Mouse (Mus musculus) right cerebral cortex, adult 2 months (tissue): ENCODE data around the gene Ino80b.
"Not testable (repeated sequence)": the region's sequence is repeated elsewhere in the genome, so short reads cannot be mapped to it uniquely, and the experiment has no call there.

Experiments used
- DNase-seq, 2 experiments: peaks; one replicate each; pipeline ENCODE4 v3.0.0; 2021 to 2022; ENCODE audit warnings: low spot score in 2 of 2

Ino80b gene

GRCm38 (mm10) chr6:83125331-83125730 lies at the start of gene Ino80b:
TSS of gene Ino80b (minus strand) at chr6:83125431.
- no peak for DNase-seq

GRCm38 (mm10) chr6:83172240-83172920 lies 47.1 kb upstream of the Ino80b start:
- DNase-seq: peak; percentile 71 to 81

- no peak for DNase-seq
Measured at GRCm38 (mm10) chr6:83171063-83171462, 45.8 kb upstream of the Ino80b start.

GRCm38 (mm10) chr6:83169872-83170271 lies 44.6 kb upstream of the Ino80b start:
- no peak for DNase-seq

GRCm38 (mm10) chr6:83166243-83166630 lies 41.0 kb upstream of the Ino80b start:
- DNase-seq: no peak

- peak; percentile 94 for DNase-seq
Measured at GRCm38 (mm10) chr6:83165607-83166242, 40.5 kb upstream of the Ino80b start, which contains the start of gene Dctn1. TSS of gene Dctn1 (plus strand) at chr6:83165920.

GRCm38 (mm10) chr6:83165026-83165606 lies 39.9 kb upstream of the Ino80b start:
- DNase-seq: no peak

GRCm38 (mm10) chr6:83162701-83163100 lies 37.5 kb upstream of the Ino80b start:
- peak; percentile 66 to 69 for DNase-seq

- no peak for DNase-seq
Measured at GRCm38 (mm10) chr6:83161921-83162641, 36.9 kb upstream of the Ino80b start.

- DNase-seq: no peak
Measured at GRCm38 (mm10) chr6:83161442-83161841, 36.2 kb upstream of the Ino80b start.

GRCm38 (mm10) chr6:83159456-83159855 lies 34.2 kb upstream of the Ino80b start:
- not testable (repeated sequence) for DNase-seq

- peak; percentile 82 to 87 for DNase-seq
Measured at GRCm38 (mm10) chr6:83156259-83156684, 31.0 kb upstream of the Ino80b start, which contains the start of the genes Wdr54 and 1700003E16Rik. TSS of gene Wdr54 (minus strand) at chr6:83156397. TSS of gene 1700003E16Rik (plus strand) at chr6:83156404.

GRCm38 (mm10) chr6:83155552-83156238 lies 30.5 kb upstream of the Ino80b start:
- no peak for DNase-seq

- no peak for DNase-seq
Measured at GRCm38 (mm10) chr6:83153485-83153884, 28.3 kb upstream of the Ino80b start.

GRCm38 (mm10) chr6:83153038-83153437 lies 27.8 kb upstream of the Ino80b start:
- no peak for DNase-seq

GRCm38 (mm10) chr6:83151721-83152120 lies 26.5 kb upstream of the Ino80b start:
- DNase-seq: no peak

GRCm38 (mm10) chr6:83147280-83147679 lies 22.0 kb upstream of the Ino80b start:
- no peak for DNase-seq

GRCm38 (mm10) chr6:83145805-83146204 lies 20.6 kb upstream of the Ino80b start:
- DNase-seq: no peak

GRCm38 (mm10) chr6:83145209-83145608 lies 20.0 kb upstream of the Ino80b start:
- DNase-seq: no peak

- peak in 1 of 2 experiments; percentile 59 for DNase-seq
Measured at GRCm38 (mm10) chr6:83142886-83143285, 17.7 kb upstream of the Ino80b start.

GRCm38 (mm10) chr6:83142211-83142731 lies 17.0 kb upstream of the Ino80b start:
- DNase-seq: peak; percentile 67 to 77
